Mouse (Mus musculus): ENCODE results near the gene Gng2.

DNA sequence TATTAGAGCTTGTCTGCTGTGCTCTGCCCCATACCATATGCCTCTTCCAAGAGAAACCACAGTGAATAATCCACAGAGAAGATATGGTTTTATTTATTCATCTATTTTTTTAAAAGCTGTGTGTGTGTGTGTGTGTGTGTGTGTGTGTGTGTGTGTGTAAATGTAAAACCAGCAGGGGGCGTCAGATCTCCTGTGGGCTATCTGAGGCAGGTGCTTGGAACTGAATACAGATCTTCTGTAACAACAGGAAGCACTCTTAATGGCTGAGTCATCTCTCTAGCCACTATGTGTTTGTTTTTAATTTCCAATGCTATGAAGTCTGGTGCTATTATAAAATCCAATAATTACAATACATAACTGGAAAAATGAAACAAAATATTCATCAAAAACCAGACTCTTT lies 37.4 kb downstream of the Gng2 start:
- TF ChIP-seq CTCF (IDR thresholded peaks at IDR 0.05), result no peak
- TF ChIP-seq POLR2A (IDR thresholded peaks at IDR 0.05; ENCODE audit: insufficient read depth, low read depth, low read length), result no peak
